Mouse (Mus musculus) urinary bladder, postnatal 36 days (tissue): ENCODE data around the gene Kat2b.
"Not testable (repeated sequence)": the region's sequence is repeated elsewhere in the genome, so short reads cannot be mapped to it uniquely, and the experiment has no call there.

Experiments
- DNase-seq, 2 experiments: peaks; one replicate each; pipeline ENCODE4 v3.0.0; 2022; ENCODE audit warnings: low spot score in 2 of 2, mixed read lengths in 1 of 2

Gene Kat2b

GRCm38 (mm10) chr17:53569829-53570228 lies 3.2 kb downstream of the Kat2b start:
- peak; percentile 55 to 81 for DNase-seq

GRCm38 (mm10) chr17:53570361-53570875 lies 3.8 kb downstream of the Kat2b start:
- no peak for DNase-seq

DNA sequence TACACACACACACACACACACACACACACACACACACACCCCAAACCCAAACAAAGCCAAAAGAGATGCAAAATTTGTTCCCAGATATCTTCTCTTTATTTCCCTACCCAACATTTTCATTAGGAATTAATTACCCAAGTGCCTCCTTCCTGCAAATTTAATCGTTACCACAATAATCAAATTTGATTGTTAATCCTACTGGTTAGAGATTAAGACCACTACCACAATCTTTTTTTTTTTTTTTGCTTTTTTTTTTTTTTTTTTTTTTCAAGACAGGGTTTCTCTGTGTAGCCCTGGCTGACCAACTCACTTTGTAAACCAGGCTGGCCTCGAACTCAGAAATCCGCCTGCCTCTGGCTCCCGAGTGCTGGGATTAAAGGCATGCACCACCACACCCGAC lies 4.3 kb downstream of the Kat2b start:
- not testable (repeated sequence) for DNase-seq

- DNase-seq = no peak
Observed at GRCm38 (mm10) chr17:53573019-53573556, 6.4 kb downstream of the Kat2b start.

DNA sequence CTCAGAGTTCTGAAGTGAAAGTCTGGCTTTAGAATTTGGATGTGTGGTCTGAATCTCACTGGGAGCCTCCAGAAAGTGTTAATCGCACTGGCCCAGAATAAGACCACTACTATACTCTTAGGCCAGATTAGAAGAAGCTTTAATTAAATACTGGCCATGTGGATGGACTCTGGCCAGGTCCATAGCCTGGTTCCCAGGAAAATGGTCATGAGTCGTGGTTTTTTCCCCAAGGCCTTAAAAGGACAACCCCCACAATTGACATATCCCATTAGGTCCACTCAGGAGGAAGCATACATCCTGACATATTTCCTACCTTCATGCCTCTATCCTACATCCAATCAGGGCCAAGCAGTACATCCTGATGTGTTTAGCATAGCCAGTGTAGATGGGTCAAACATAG lies 10.5 kb downstream of the Kat2b start:
- DNase-seq = no peak

DNA sequence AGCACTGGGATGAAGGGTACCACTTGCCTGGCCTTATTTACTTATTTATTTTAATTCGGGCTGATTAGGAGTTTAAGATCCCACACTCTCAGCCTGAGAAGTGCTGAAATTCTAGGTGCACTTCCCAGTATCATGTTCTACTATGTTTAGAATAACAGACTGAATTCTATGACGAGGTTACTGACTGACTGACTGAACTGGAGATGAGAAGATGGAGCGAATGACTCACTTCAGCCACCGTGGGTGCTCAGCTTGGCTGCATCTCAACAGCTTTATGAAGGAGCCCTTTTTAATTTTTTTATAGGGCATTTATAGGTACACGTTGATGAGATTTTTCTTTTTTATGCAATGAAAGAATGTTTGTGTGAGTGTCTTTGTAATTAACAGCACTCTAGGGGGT lies 11.1 kb downstream of the Kat2b start:
- no peak for DNase-seq

GRCm38 (mm10) chr17:53578249-53578648 lies 11.6 kb downstream of the Kat2b start:
- no peak for DNase-seq

- DNase-seq = no peak
Observed at GRCm38 (mm10) chr17:53578776-53579175, 12.1 kb downstream of the Kat2b start.

GRCm38 (mm10) chr17:53579612-53580011 lies 13.0 kb downstream of the Kat2b start:
- no peak for DNase-seq

GRCm38 (mm10) chr17:53580237-53580636 lies 13.6 kb downstream of the Kat2b start:
- DNase-seq = no peak

DNA sequence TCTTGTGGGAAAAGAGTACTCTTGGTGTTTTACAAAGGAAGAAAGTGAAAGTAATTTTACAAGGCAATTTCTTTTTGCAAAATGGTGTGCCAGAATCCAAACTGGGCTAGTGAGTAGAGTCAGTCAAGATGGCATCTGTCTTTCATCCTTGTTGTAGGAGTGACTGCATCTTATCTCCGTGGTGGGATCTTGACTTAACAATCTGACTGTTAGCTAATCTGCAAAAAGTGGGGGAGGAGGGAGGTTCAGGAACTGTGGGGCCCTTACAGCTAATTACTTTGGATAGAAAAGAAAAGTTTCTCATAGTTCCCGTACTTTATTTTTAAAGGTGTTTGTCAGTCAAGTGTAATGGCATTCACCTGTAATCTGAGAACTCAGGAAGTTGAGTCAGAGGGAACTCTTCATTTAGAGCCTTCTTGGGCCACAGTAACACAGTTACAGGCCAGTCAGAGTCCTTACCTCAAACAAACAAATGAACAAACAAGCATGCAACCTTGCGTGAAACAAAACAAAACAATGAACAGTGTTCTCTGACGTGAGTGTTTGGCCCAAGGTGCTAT lies 15.4 kb downstream of the Kat2b start:
- no peak for DNase-seq

DNA sequence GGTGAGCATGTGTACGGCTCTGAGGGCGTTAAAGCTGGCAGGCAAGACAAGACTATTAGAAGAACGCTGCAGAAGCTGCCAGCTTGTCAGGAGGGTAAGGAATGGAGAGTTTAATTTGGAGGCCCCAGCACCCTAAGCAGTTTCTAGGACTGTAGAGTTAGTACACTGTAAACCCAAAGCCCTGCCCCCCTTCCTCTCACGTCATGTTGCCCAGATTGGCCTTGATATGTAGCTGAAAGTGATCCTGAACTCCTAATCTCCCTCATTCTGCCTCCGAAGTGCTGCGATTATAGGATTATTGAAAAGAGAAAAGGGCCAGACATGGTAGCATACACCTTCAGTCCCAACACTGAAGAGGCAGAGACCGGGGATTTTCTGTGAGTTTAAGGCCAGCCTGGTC lies 16.1 kb downstream of the Kat2b start:
- DNase-seq = no peak

DNA sequence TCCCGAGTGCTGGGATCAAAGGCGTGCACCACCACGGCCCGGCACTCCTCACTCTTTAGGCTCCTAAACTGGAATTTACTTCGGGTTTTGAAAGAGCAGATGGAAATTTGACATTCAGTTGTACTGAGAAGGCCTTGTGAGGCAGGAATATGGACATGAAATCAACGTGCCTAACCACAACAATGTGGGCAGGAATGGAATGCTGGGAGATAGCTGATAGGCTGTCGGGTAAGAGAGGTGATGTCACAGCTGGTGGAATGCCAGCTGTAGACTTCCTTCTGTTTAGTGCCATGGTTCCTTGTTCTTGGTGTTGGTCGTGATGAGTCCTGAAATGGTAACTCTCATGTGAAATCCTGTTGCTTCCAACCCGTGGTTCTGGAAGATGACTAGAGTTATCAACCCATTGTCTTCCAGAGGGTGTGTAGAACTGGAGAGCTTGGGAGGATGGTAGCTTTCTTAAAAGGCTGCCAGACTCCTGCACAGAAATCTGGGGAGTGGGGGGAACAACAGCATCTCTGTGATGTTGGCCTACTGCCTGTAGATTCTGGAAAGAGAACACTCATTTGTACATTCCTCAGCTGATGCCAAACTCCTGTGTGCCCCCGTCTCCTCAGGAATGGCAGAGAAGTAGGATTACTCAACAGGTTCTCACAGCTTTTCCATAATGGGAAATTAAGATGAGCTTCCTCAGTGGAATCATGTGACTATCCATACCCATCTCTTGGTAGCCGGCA lies 17.4 kb downstream of the Kat2b start:
- no peak for DNase-seq

DNA sequence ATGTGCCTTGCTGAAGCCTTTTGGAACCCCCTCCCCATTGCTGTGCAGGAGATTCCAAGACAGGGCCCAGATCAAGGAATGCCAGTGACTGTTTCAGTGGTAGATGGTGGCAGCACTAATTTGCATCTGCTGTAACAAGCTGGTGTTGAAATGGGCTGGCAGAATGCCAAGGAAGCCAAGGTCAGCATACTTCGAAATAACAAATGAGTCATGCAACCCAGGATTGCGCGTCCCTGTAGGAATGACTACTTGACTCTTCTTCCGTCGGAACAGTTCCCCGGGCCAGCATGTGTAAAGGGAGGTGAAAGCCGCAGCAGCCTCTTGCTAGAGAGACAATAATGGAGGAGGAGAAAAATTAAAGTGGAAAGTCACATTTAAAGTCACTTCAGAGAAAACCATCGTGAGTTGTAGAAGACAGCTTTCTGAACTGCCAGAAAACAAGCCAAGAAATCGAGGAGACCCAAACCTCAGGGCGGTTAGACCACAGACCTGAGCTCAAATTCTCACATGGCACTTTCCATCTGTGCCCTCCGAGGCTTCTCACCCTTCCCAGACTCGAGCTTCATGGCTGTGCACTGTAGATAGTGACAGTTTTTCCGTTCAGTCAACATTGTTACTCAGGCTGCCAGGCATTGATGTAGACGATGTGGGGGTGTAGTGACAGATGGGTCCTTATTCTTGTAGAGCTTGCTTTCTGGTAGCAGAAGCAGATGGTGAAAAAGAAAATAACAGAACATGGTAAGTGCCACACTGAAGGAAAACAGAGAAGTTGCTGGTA lies 20.6 kb downstream of the Kat2b start:
- peak; percentile 85 to 96 for DNase-seq

DNA sequence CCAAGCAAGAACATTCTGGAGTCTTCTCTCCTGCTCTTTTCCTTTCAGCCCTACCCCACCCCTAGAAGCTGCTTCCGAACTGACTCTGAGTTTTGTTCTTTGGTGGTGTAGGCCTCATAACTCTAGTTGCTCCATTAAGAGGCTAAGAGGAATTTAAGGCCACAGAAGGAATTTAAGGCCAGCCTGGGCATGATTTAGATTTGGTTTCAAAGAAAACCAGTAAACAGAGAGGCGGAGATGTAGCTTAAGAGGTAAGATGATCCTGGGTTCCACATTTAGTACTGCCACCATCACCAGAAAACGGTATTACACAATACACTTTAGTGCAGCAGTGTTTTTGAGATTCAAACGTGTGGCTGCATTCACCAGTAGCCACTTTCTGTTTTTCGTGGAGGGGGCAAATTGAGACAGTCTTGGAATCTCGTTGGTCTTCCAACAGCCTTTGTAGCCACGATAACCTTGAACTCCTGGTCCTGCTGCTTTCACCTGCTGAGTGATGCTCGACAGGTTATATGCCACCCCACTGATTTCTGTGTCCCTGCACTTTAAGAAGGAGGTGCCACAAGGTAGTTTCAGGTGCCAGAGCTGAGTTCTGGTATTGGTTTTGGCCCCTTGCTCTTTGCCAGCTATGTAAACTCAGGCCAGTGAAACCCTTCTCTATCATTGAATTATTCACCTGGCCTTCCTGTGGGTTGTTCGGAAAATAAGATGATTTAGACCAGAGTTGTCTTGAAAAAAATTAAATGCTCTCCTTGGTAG lies 21.6 kb downstream of the Kat2b start:
- DNase-seq = no peak

DNA sequence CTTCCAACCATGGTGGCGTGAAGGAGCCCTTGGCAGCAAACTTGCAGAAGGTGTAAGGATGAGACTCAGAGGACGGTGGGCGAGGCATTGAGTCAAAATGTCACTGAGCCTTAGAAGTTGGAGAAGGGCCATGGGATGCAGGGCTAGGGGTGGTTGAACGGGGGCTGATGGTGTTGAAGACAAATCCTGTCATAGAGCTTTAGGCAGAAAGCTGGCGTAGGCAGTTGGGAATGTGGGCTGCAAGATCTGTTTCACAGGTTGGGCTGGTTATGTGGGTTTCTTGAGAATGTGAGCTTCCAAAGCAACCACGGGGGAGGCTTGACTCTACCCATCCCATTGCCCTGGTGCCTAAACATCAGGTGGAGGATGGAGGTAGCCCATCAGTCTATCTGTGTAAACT lies 23.4 kb downstream of the Kat2b start:
- DNase-seq = no peak

DNA sequence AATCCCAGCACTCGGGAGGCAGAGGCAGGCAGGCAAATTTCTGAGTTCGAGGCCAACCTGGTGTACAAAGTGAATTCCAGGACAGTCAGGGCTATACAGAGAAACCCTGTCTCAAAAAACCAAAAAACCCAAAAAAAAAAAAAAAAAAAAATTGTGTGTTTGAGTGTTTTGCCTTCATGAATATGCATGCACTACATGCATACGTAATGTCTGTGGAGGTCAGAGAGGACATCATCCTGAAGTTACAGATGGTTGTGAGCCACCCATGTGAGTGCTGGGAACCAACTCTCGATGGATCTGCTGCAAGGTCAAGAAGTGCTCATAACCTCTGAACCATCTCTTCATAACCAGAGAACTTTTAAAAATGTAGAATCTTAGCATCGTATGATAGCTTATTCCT lies 25.2 kb downstream of the Kat2b start:
- no peak for DNase-seq

DNA sequence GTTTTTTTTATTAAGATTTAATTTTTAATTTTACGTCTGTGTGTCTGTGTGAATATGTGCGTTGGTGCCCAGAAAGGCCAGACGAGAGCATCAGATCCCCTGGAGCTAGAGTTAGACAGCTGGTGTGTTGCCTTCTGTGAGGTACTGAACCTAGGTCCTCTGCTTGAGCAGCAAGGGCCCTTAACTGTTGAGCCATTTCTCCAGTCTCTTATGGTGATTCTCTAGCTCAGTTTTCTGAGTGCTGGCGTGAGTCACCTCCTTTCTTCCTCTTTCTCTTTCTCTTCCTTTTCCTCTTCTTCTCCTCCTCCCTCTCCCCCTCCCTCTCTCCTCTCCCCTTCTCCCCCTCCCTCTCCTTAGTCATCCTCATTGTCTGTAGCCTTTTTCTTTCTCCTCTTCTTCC lies 27.9 kb downstream of the Kat2b start:
- no peak for DNase-seq

DNA sequence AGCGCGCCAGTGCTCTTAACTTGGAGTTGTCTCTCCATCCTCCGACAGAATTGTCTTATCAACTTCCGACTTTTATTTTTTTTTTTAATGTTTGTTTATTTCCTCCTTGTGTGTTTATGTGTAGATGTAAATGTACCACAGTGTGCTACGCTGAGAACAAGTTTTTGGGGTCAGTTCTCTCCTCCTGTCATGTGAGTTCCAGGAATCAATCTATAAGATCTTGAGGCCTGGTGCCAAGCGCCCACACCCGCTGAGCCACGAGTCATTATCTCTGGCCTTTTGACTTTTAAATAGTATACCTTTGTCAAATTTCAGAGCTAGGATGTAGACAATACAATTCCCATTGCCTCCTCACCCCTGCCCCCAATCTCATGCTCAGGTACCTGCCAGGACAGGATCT lies 28.9 kb downstream of the Kat2b start:
- no peak for DNase-seq

- peak; percentile 33 to 71 for DNase-seq
Observed at GRCm38 (mm10) chr17:53596314-53596882, 29.7 kb downstream of the Kat2b start.
